Mouse (Mus musculus) neural tube, embryonic 12.5 days (tissue): ENCODE data around the gene Pdzd8. TPM values are rescaled to one million over a fixed set of nuclear protein-coding genes. Genes with fewer than 3 reads are reported as not detected.

Experiments used
- ATAC-seq: fragments of 200-750 bp; cut with Nextera tagmentation; 2 replicates; pipeline ENCODE4 v1.8.0; 2017; ENCODE audit warnings: low read depth, mild to moderate bottlenecking, moderate TSS enrichment, moderate library complexity; ENCODE audit not compliant: low FRiP score
- H3K27ac ChIP-seq: fragments of 300-500 bp; sonication (generic); 2 replicates; pipeline ENCODE4 v1.5.1; 2016
- H3K27me3 ChIP-seq: fragments of 300-500 bp; sonication (generic); replicated peaks from 2 replicates; pipeline ENCODE4 v1.6.1; 2016; ENCODE audit warnings: mild to moderate bottlenecking
- H3K36me3 ChIP-seq: fragments of 300-500 bp; sonication (generic); 2 replicates; pipeline ENCODE4 v1.6.1; 2016; ENCODE audit warnings: mild to moderate bottlenecking
- H3K4me1 ChIP-seq: fragments of 300-500 bp; sonication (generic); 2 replicates; pipeline ENCODE4 v1.6.1; 2016
- H3K4me2 ChIP-seq: fragments of 300-500 bp; sonication (generic); replicated peaks from 2 replicates; pipeline ENCODE4 v1.6.1; 2016; ENCODE audit warnings: mild to moderate bottlenecking
- H3K4me3 ChIP-seq: fragments of 300-500 bp; sonication (generic); 2 replicates; pipeline ENCODE4 v1.5.1; 2016
- H3K9ac ChIP-seq: fragments of 300-500 bp; sonication (generic); 2 replicates; pipeline ENCODE4 v1.6.1; 2016; ENCODE audit warnings: mild to moderate bottlenecking
- H3K9me3 ChIP-seq: fragments of 300-500 bp; sonication (generic); 2 replicates; pipeline ENCODE4 v1.6.1; 2016; ENCODE audit warnings: mild to moderate bottlenecking
- WGBS: fragments of 180-500 bp; shearing (Covaris S2); methylation state at CpG from one replicate; pipeline ENCODE4 v1.1.7; 2016; 5-methylcytosine and 5-hydroxymethylcytosine counted together
- polyA plus RNA-seq: library from polyadenylated mRNA; unstranded; fragments of >200 nt; fragmentation: Nextera tagmentation; extraction: Ambion mirVana; gene quantifications from 2 replicates; pipeline ENCODE4 v1.2.1, GENCODE M21; 2016

Pdzd8 gene
- polyA plus RNA-seq, 1 experiment from 2014 or later: 15.2 TPM

GRCm38 (mm10) chr19:59321990-59322389, 23.6 kb downstream of the Pdzd8 start, which contains the start of gene Rps12-ps3:
TSS of gene Rps12-ps3 (plus strand) at chr19:59322290.
- WGBS: 98% methylated on average over 14 of the region's 14 CpGs
- Histone ChIP-seq H3K36me3 (no peaks in the 10 kb centered on the region), H3K9me3 (no peaks in the 10 kb centered on the region), H3K9ac (no peak within 1 kb of the TSS), H3K4me2 (no peak within 1 kb of the TSS), H3K4me1 (no peaks in the 10 kb centered on the region), H3K4me3 (no peak within 1 kb of the TSS), H3K27ac (no peak within 1 kb of the TSS), H3K27me3 (no peaks in the 10 kb centered on the region)
- ATAC-seq: no peak

- Histone ChIP-seq H3K9ac (no peak overlapping the region), H3K4me1 (no peaks in the 10 kb centered on the region), H3K4me2 (no peak overlapping the region), H3K27me3 (no peaks in the 10 kb centered on the region), H3K4me3 (no peak overlapping the region), H3K27ac (no peak overlapping the region), H3K36me3 (no peaks in the 10 kb centered on the region), H3K9me3 (no peaks in the 10 kb centered on the region)
- ATAC-seq: no peak
Measured at GRCm38 (mm10) chr19:59316571-59316970, 29.0 kb downstream of the Pdzd8 start.

DNA sequence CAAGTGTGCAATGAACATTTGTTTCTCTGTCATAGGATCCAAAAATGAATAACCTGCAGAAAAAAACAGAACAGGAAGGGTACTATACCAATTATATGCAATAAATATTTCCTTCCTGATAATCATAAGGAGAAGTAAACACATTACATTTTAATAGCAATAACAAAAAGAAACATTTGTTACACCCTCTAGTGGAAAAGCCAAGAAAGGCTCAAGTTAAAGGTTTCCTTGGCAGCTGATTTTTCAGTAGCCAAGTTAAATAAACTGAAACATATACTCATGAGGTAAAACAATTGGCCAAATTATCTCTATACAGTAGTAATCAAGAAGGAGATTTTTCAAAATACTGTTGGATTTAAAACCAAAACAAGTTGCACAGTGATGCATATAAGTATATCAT, 30.3 kb downstream of the Pdzd8 start:
- Histone ChIP-seq H3K9me3 (no peaks in the 10 kb centered on the region), H3K4me1 (no peaks in the 10 kb centered on the region), H3K9ac (no peak overlapping the region), H3K4me2 (no peak overlapping the region), H3K36me3 (no peaks in the 10 kb centered on the region), H3K4me3 (no peak overlapping the region), H3K27me3 (no peaks in the 10 kb centered on the region), H3K27ac (no peak overlapping the region)
- no peak for ATAC-seq

DNA sequence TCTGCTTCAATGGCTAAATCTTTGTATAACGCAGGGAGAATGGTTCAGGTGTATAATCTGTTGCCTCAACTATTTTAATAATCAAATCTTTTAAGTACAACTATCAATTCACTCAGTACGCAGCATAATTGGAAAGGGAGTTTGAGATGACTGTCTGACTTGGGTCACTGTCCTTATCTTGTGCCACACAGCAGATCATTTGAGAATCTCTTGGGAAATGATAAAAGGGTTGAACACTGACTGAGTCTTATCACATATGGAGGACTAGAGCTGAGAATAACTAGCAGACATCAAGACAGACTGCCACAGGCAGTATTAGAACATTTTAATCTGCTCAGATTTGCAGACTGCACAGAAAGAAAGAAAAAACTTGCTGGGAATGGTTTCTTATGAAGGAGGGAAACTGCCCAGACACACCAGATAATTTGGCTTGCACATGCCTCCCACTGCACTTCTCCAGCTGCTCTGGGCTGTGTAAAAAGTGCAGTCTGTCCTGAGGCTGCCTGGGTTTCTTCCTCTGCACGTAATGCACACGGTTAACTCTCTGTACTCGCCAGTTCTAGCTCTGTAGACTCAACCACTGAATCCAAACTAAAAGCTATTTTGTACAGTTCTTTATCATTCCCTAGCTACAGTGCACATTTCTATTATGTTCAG, 53.3 kb downstream of the Pdzd8 start:
- no peak overlapping the region for H3K9ac ChIP-seq
- H3K4me2 ChIP-seq: no peak overlapping the region
- H3K27me3 ChIP-seq: no peaks in the 10 kb centered on the region
- 89% methylated on average over 5 of the region's 5 CpGs for WGBS
- no peaks in the 10 kb centered on the region for H3K9me3 ChIP-seq
- ATAC-seq: no peak
- H3K4me3 ChIP-seq: no peak overlapping the region
- H3K27ac ChIP-seq: no peak overlapping the region
- no peaks in the 10 kb centered on the region for H3K36me3 ChIP-seq
- no peaks in the 10 kb centered on the region for H3K4me1 ChIP-seq

GRCm38 (mm10) chr19:59289811-59290210, 55.8 kb downstream of the Pdzd8 start:
- 89% methylated on average over 6 of the region's 6 CpGs for WGBS
- no peak overlapping the region for H3K9ac ChIP-seq
- no peaks in the 10 kb centered on the region for H3K27me3 ChIP-seq
- H3K9me3 ChIP-seq: no peaks in the 10 kb centered on the region
- no peak overlapping the region for H3K27ac ChIP-seq
- H3K4me1 ChIP-seq: no peaks in the 10 kb centered on the region
- no peaks in the 10 kb centered on the region for H3K36me3 ChIP-seq
- ATAC-seq: no peak
- H3K4me2 ChIP-seq: no peak overlapping the region
- H3K4me3 ChIP-seq: no peak overlapping the region

GRCm38 (mm10) chr19:59289042-59289441, 56.5 kb downstream of the Pdzd8 start:
- Histone ChIP-seq H3K4me1 (no peaks in the 10 kb centered on the region), H3K4me3 (no peak overlapping the region), H3K9me3 (no peaks in the 10 kb centered on the region), H3K27me3 (no peaks in the 10 kb centered on the region), H3K36me3 (no peaks in the 10 kb centered on the region), H3K4me2 (no peak overlapping the region), H3K9ac (no peak overlapping the region), H3K27ac (no peak overlapping the region)
- no peak for ATAC-seq

- H3K36me3 ChIP-seq: no peaks in the 10 kb centered on the region
- H3K27ac ChIP-seq: no peak overlapping the region
- no peak overlapping the region for H3K4me3 ChIP-seq
- no peak overlapping the region for H3K9ac ChIP-seq
- no peaks in the 10 kb centered on the region for H3K9me3 ChIP-seq
- WGBS: 89% methylated on average over 3 of the region's 3 CpGs
- no peak for ATAC-seq
- no peaks in the 10 kb centered on the region for H3K4me1 ChIP-seq
- no peak overlapping the region for H3K4me2 ChIP-seq
- no peaks in the 10 kb centered on the region for H3K27me3 ChIP-seq
Measured at GRCm38 (mm10) chr19:59282001-59282400, 63.6 kb downstream of the Pdzd8 start.

DNA sequence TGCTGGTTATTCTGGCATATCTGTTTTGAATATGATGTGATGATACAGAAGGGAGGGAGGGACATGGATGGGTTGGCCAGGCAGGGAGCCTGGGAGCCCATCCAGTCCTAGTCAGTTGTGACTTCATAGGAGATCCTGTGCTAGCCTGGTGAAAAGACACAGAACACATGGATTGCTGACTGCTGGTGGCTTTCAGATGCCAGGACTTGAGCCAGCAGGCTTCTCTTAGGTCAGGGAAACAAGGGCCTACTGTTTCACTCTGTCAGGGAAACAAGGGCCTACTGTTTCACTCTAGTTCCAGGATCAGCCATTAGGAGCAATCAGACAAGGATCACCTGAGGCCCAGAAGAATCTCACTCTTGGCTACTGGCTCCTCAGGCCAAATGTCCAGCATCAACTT, 64.7 kb downstream of the Pdzd8 start:
- Histone ChIP-seq H3K9ac (no peak overlapping the region), H3K27ac (no peak overlapping the region), H3K4me1 (peaks cover 6% of the 10 kb centered on the region; the same call in 1 of the 2 replicates), H3K27me3 (no peaks in the 10 kb centered on the region), H3K4me2 (no peak overlapping the region), H3K36me3 (no peaks in the 10 kb centered on the region), H3K9me3 (no peaks in the 10 kb centered on the region), H3K4me3 (no peak overlapping the region)
- no peak for ATAC-seq

DNA sequence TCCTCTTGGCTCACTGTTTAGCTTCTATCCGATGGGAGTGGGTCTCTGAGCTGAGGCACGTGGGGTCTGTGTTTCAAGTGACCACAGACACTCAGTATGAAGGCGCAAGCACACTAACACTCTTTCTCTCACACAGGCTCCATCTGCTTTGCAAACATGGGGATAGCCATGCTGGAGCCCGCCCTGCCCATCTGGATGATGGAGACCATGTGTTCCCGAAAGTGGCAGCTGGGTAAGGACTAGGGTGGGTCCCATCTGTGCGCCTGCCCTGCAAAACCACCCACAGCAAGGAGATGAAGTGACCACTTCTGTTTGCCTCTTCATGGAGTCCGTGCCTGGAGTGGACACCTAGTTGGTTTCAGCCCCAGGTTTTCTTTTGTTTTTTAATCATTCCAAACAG, 69.2 kb downstream of the Pdzd8 start:
- Histone ChIP-seq H3K4me2 (no peak overlapping the region), H3K4me3 (no peak overlapping the region), H3K36me3 (no peaks in the 10 kb centered on the region), H3K9ac (no peak overlapping the region), H3K4me1 (peaks cover 6% of the 10 kb centered on the region; the same call in 1 of the 2 replicates), H3K9me3 (no peaks in the 10 kb centered on the region), H3K27ac (no peak overlapping the region), H3K27me3 (no peaks in the 10 kb centered on the region)
- ATAC-seq: no peak
- WGBS: 77% methylated on average over 7 of the region's 7 CpGs

DNA sequence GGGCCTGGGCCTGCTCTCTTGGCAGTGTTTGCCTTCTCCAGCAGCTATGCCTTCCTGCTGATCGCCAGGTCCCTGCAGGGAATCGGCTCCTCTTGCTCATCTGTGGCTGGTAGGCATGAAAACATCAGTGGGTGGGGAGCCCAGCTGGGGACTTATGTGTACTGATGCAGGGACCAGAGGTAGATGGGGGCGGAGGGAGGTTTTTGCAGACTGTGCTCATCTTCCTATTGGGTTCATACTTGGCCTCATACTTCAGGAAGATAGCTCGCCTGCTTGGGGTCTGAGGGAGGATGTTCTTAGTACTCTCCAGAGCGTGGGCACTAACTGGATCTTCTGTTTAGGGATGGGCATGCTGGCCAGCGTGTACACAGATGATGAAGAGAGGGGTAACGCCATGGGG, 72.4 kb downstream of the Pdzd8 start:
- no peaks in the 10 kb centered on the region for H3K36me3 ChIP-seq
- no peak for ATAC-seq
- H3K4me1 ChIP-seq: peaks cover 6% of the 10 kb centered on the region; the same call in 1 of the 2 replicates
- H3K27me3 ChIP-seq: no peaks in the 10 kb centered on the region
- no peaks in the 10 kb centered on the region for H3K9me3 ChIP-seq
- WGBS: 88% methylated on average over 7 of the region's 7 CpGs
- no peak overlapping the region for H3K27ac ChIP-seq
- H3K4me3 ChIP-seq: no peak overlapping the region
- no peak overlapping the region for H3K4me2 ChIP-seq
- H3K9ac ChIP-seq: no peak overlapping the region

DNA sequence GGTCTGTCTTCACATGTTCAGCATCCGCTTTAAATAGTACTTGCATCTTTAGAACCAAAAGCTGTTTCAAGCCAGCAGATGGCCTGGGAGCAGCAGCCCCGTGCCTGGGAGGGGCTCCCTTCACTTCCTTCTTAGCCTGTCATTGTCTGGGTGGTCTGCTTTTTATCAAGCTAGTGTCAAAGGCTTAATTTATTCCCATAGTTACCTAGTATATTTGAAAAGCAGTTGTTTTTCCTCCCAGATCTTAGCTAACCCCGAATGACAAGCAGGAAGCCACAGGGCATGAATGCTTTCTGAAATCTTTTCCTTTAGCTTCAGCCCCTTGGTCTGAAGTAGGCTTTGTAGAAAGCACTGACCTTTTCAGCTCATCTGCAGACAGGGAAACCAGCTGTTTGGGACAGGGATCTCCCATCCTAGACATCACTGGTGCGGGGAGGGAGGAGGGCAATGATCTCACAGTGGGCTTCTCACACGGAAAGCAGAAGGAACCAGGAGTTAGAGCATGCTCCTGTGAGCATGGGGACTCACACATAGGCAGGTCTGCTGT, 78.1 kb downstream of the Pdzd8 start:
- no peak overlapping the region for H3K9ac ChIP-seq
- H3K27ac ChIP-seq: no peak overlapping the region
- no peaks in the 10 kb centered on the region for H3K9me3 ChIP-seq
- no peaks in the 10 kb centered on the region for H3K36me3 ChIP-seq
- no peak overlapping the region for H3K4me2 ChIP-seq
- ATAC-seq: no peak; the same call in 1 of the 2 replicates
- no peak overlapping the region for H3K4me3 ChIP-seq
- H3K4me1 ChIP-seq: peaks cover 9% of the 10 kb centered on the region; the same call in 1 of the 2 replicates
- 22% methylated on average over 5 of the region's 5 CpGs for WGBS
- H3K27me3 ChIP-seq: peaks cover 8% of the 10 kb centered on the region

- no peak overlapping the region for H3K27ac ChIP-seq
- peaks cover 12% of the 10 kb centered on the region for H3K27me3 ChIP-seq
- H3K4me2 ChIP-seq: no peak overlapping the region
Measured at GRCm38 (mm10) chr19:59265907-59266306, 79.7 kb downstream of the Pdzd8 start.

GRCm38 (mm10) chr19:59264838-59265532, 80.6 kb downstream of the Pdzd8 start:
- Histone ChIP-seq H3K36me3 (no peaks in the 10 kb centered on the region), H3K4me2 (no peak overlapping the region), H3K27ac (no peak overlapping the region), H3K4me3 (no peak overlapping the region), H3K9ac (no peak overlapping the region), H3K27me3 (peaks cover 20% of the 10 kb centered on the region), H3K9me3 (no peaks in the 10 kb centered on the region), H3K4me1 (peaks cover 22% of the 10 kb centered on the region)
- 70% methylated on average over 9 of the region's 9 CpGs for WGBS
- no peak for ATAC-seq

More at GRCm38 (mm10) chr19:59265907-59266306, 79.7 kb downstream of the Pdzd8 start:
- ATAC-seq: no peak
- peaks cover 15% of the 10 kb centered on the region for H3K4me1 ChIP-seq
- 62% methylated on average over 6 of the region's 6 CpGs for WGBS
- H3K36me3 ChIP-seq: no peaks in the 10 kb centered on the region
- no peak overlapping the region for H3K4me3 ChIP-seq
- H3K9me3 ChIP-seq: no peaks in the 10 kb centered on the region
- no peak overlapping the region for H3K9ac ChIP-seq
